Mouse (Mus musculus) thymus, adult 2 months (tissue): ENCODE measurements at regions not wholly inside any gene's neighbourhood (a gene's known extent, or its start where the extent isn't known, plus 50 kb on each side); places are given as distances from the start of the nearest gene placed in this dataset.
A peak's percentile ranks its signal among the peaks of the same experiment; 100 is the strongest.

Experiments used
- DNase-seq: peaks from one replicate; pipeline ENCODE4 v3.0.0; 2021
- H3K27ac ChIP-seq: fragments of 200-500 bp; 2 replicates; pipeline ENCODE4 v1.5.1; 2012; ENCODE audit warnings: low read length, control low read depth; ENCODE audit not compliant: control insufficient read depth, insufficient read depth
- H3K27me3 ChIP-seq: fragments of 200-500 bp; 2 replicates; pipeline ENCODE4 v1.6.1; 2012; ENCODE audit warnings: mild to moderate bottlenecking, low read length, moderate library complexity, mixed read lengths; ENCODE audit not compliant: control insufficient read depth, insufficient read depth
- H3K36me3 ChIP-seq: fragments of 200-500 bp; 2 replicates; pipeline ENCODE4 v1.6.1; 2012; ENCODE audit warnings: mild to moderate bottlenecking, low read length, moderate library complexity; ENCODE audit not compliant: control insufficient read depth, insufficient read depth
- H3K4me1 ChIP-seq: fragments of 200-500 bp; replicated peaks from 2 replicates; pipeline ENCODE4 v1.6.1; 2012; ENCODE audit warnings: low read length; ENCODE audit not compliant: control insufficient read depth, insufficient read depth
- H3K4me3 ChIP-seq: fragments of 200-500 bp; 2 replicates; pipeline ENCODE4 v1.5.1; 2012; ENCODE audit warnings: mild to moderate bottlenecking, low read length, control low read depth, moderate library complexity; ENCODE audit not compliant: control insufficient read depth, insufficient read depth
- CTCF ChIP-seq: fragments of 200-500 bp; IDR thresholded peaks from 2 replicates; pipeline ENCODE4 v1.5.1; 2012; ENCODE audit warnings: mild to moderate bottlenecking, control low read depth, low read length, moderate library complexity, borderline replicate concordance; ENCODE audit not compliant: control insufficient read depth, poor library complexity, insufficient read depth; ENCODE audit errors: extremely low read depth
- POLR2A ChIP-seq: fragments of 200-500 bp; IDR thresholded peaks from 2 replicates; pipeline ENCODE4 v1.6.1; 2012; ENCODE audit warnings: mild to moderate bottlenecking, low read length, control low read depth, moderate library complexity; ENCODE audit not compliant: control insufficient read depth, poor library complexity, insufficient read depth; ENCODE audit errors: extremely low read depth
- WGBS: fragments of 180-500 bp; shearing (Covaris S2); methylation state at CpG from one replicate; pipeline ENCODE4 v1.1.7; 2018; 5-methylcytosine and 5-hydroxymethylcytosine counted together

GRCm38 (mm10) chr8:11957046-11957783 is 116.9 kb downstream of the Tex29 start:
- Histone ChIP-seq H3K27me3 (no peaks in the 10 kb centered on the region), H3K4me3 (no peak overlapping the region), H3K36me3 (no peaks in the 10 kb centered on the region), H3K27ac (no peak overlapping the region), H3K4me1 (no peaks in the 10 kb centered on the region)
- TF ChIP-seq POLR2A, result no peak
- TF ChIP-seq CTCF, result no peak
- DNase-seq, result peak; percentile 19
- WGBS, result 74% methylated on average over 7 of the region's 7 CpGs

- TF ChIP-seq POLR2A (no peak), CTCF (no peak)
- no peak overlapping the region for H3K27ac ChIP-seq
- H3K4me1 ChIP-seq, result no peaks in the 10 kb centered on the region
- 82% methylated on average over 5 of the region's 5 CpGs for WGBS
- H3K27me3 ChIP-seq, result no peaks in the 10 kb centered on the region
- H3K4me3 ChIP-seq, result no peak overlapping the region
- no peaks in the 10 kb centered on the region for H3K36me3 ChIP-seq
- DNase-seq, result no peak
Measured at GRCm38 (mm10) chr8:11958176-11958575, 117.9 kb downstream of the Tex29 start.

- Histone ChIP-seq H3K36me3 (no peaks in the 10 kb centered on the region), H3K27ac (no peak overlapping the region), H3K4me1 (no peaks in the 10 kb centered on the region), H3K4me3 (no peak overlapping the region), H3K27me3 (no peaks in the 10 kb centered on the region)
- 74% methylated on average over 4 of the region's 4 CpGs for WGBS
- TF ChIP-seq POLR2A, result no peak
- no peak for TF ChIP-seq CTCF
- no peak for DNase-seq
Measured at GRCm38 (mm10) chr8:11959466-11959865, 119.2 kb downstream of the Tex29 start.

GRCm38 (mm10) chr8:11963575-11963974 is 123.3 kb downstream of the Tex29 start:
- no peak for DNase-seq
- no peak for TF ChIP-seq CTCF
- no peak for TF ChIP-seq POLR2A
- H3K27ac ChIP-seq, result no peak overlapping the region
- WGBS, result 84% methylated on average over 1 of the region's 1 CpGs
- no peaks in the 10 kb centered on the region for H3K4me1 ChIP-seq
- no peaks in the 10 kb centered on the region for H3K36me3 ChIP-seq
- no peaks in the 10 kb centered on the region for H3K27me3 ChIP-seq
- H3K4me3 ChIP-seq, result no peak overlapping the region

GRCm38 (mm10) chr8:11967670-11968069 is 127.4 kb downstream of the Tex29 start:
- no peak for DNase-seq
- Histone ChIP-seq H3K27me3 (no peaks in the 10 kb centered on the region), H3K4me3 (no peak overlapping the region), H3K4me1 (no peaks in the 10 kb centered on the region), H3K36me3 (no peaks in the 10 kb centered on the region), H3K27ac (no peak overlapping the region)
- no peak for TF ChIP-seq POLR2A
- no peak for TF ChIP-seq CTCF
- 94% methylated on average over 7 of the region's 7 CpGs for WGBS

GRCm38 (mm10) chr8:11970515-11970914 is 130.2 kb downstream of the Tex29 start:
- TF ChIP-seq CTCF (no peak), POLR2A (no peak)
- 93% methylated on average over 9 of the region's 9 CpGs for WGBS
- H3K36me3 ChIP-seq, result no peaks in the 10 kb centered on the region
- no peak overlapping the region for H3K27ac ChIP-seq
- no peak overlapping the region for H3K4me3 ChIP-seq
- no peaks in the 10 kb centered on the region for H3K27me3 ChIP-seq
- no peak for DNase-seq
- H3K4me1 ChIP-seq, result peaks cover 5% of the 10 kb centered on the region; the same call in 1 of the 2 replicates

- 30% methylated on average over 10 of the region's 10 CpGs for WGBS
- Histone ChIP-seq H3K4me1 (peaks cover 5% of the 10 kb centered on the region; the same call in 1 of the 2 replicates), H3K4me3 (no peak overlapping the region), H3K27me3 (no peaks in the 10 kb centered on the region), H3K36me3 (no peaks in the 10 kb centered on the region), H3K27ac (no peak overlapping the region)
- DNase-seq, result no peak
- no peak for TF ChIP-seq POLR2A
- TF ChIP-seq CTCF, result no peak
Measured at GRCm38 (mm10) chr8:11973436-11973835, 133.2 kb downstream of the Tex29 start.
